Mouse (Mus musculus): Measurements from ENCODE around the gene G3bp2.
"Not testable (repeated sequence)": the region's sequence is repeated elsewhere in the genome, so short reads cannot be mapped to it uniquely, and the experiment has no call there.

The G3bp2 gene

GRCm38 (mm10) chr5:92083417-92084038, at the start of gene G3bp2:
Gene G3bp2, minus strand, starts transcription at chr5:92083719.
- in situ Hi-C loops (cut with MboI; ENCODE audit: low sequenced_read_pairs) = no loop called here

GRCm38 (mm10) chr5:92133006-92133405, 49.5 kb upstream of the G3bp2 start:
- in situ Hi-C loops (cut with MboI; ENCODE audit: low sequenced_read_pairs) = not testable (repeated sequence)

GRCm38 (mm10) chr5:92132127-92132526, 48.6 kb upstream of the G3bp2 start:
- in situ Hi-C loops (cut with MboI; ENCODE audit: low sequenced_read_pairs) = no loop called here

- in situ Hi-C loops (cut with MboI; ENCODE audit: low sequenced_read_pairs) = no loop called here
These were observed 46.6 kb upstream of the G3bp2 start for GRCm38 (mm10) chr5:92130040-92130682.

GRCm38 (mm10) chr5:92129321-92129768, 45.8 kb upstream of the G3bp2 start:
- in situ Hi-C loops (cut with MboI; ENCODE audit: low sequenced_read_pairs) = no loop called here

- in situ Hi-C loops (cut with MboI; ENCODE audit: low sequenced_read_pairs) = no loop called here
These were observed 45.1 kb upstream of the G3bp2 start for GRCm38 (mm10) chr5:92128570-92128969.

- in situ Hi-C loops (cut with MboI; ENCODE audit: low sequenced_read_pairs) = no loop called here
These were observed 44.2 kb upstream of the G3bp2 start for GRCm38 (mm10) chr5:92127751-92128150.

GRCm38 (mm10) chr5:92127141-92127625, 43.7 kb upstream of the G3bp2 start:
- in situ Hi-C loops (cut with MboI; ENCODE audit: low sequenced_read_pairs) = no loop called here

GRCm38 (mm10) chr5:92125446-92125845, 41.9 kb upstream of the G3bp2 start:
- in situ Hi-C loops (cut with MboI; ENCODE audit: low sequenced_read_pairs) = no loop called here

- in situ Hi-C loops (cut with MboI; ENCODE audit: low sequenced_read_pairs) = no loop called here
These were observed 38.1 kb upstream of the G3bp2 start for GRCm38 (mm10) chr5:92121636-92122035.

- in situ Hi-C loops (cut with MboI; ENCODE audit: low sequenced_read_pairs) = no loop called here
These were observed 34.4 kb upstream of the G3bp2 start for GRCm38 (mm10) chr5:92117823-92118403.

GRCm38 (mm10) chr5:92114939-92115338, 31.4 kb upstream of the G3bp2 start:
- in situ Hi-C loops (cut with MboI; ENCODE audit: low sequenced_read_pairs) = no loop called here

- in situ Hi-C loops (cut with MboI; ENCODE audit: low sequenced_read_pairs) = no loop called here
These were observed 30.7 kb upstream of the G3bp2 start for GRCm38 (mm10) chr5:92114223-92114622.

GRCm38 (mm10) chr5:92113484-92113883, 30.0 kb upstream of the G3bp2 start:
- in situ Hi-C loops (cut with MboI; ENCODE audit: low sequenced_read_pairs) = no loop called here

GRCm38 (mm10) chr5:92112585-92112984, 29.1 kb upstream of the G3bp2 start:
- in situ Hi-C loops (cut with MboI; ENCODE audit: low sequenced_read_pairs) = no loop called here

GRCm38 (mm10) chr5:92112175-92112574, 28.7 kb upstream of the G3bp2 start:
- in situ Hi-C loops (cut with MboI; ENCODE audit: low sequenced_read_pairs) = no loop called here

- in situ Hi-C loops (cut with MboI; ENCODE audit: low sequenced_read_pairs) = no loop called here
These were observed 27.4 kb upstream of the G3bp2 start for GRCm38 (mm10) chr5:92110818-92111355.

- in situ Hi-C loops (cut with MboI; ENCODE audit: low sequenced_read_pairs) = no loop called here
These were observed 23.8 kb upstream of the G3bp2 start for GRCm38 (mm10) chr5:92107282-92107681.

- in situ Hi-C loops (cut with MboI; ENCODE audit: low sequenced_read_pairs) = no loop called here
These were observed 23.0 kb upstream of the G3bp2 start for GRCm38 (mm10) chr5:92106327-92107125.

- in situ Hi-C loops (cut with MboI; ENCODE audit: low sequenced_read_pairs) = no loop called here
These were observed 20.4 kb upstream of the G3bp2 start for GRCm38 (mm10) chr5:92103816-92104415.

GRCm38 (mm10) chr5:92103062-92103461, 19.5 kb upstream of the G3bp2 start:
- in situ Hi-C loops (cut with MboI; ENCODE audit: low sequenced_read_pairs) = no loop called here
